Mouse (Mus musculus) embryonic facial prominence, embryonic 10.5 days (tissue): ENCODE measurements around the gene Olfr1491. TPM values are rescaled to one million over a fixed set of nuclear protein-coding genes. Genes with fewer than 3 reads are reported as not detected.

ENCODE experiments used
- DNase-seq: peaks from one replicate; pipeline ENCODE4 v3.0.0-alpha.2; 2017; ENCODE audit warnings: low spot score
- H3K27ac ChIP-seq: fragments of 300-500 bp; sonication (generic); replicated peaks from 2 replicates; pipeline ENCODE4 v1.5.1; 2016; ENCODE audit warnings: mild to moderate bottlenecking
- H3K27me3 ChIP-seq: fragments of 300-500 bp; sonication (generic); replicated peaks from 2 replicates; pipeline ENCODE4 v1.6.1; 2016; ENCODE audit warnings: low read depth, mild to moderate bottlenecking; ENCODE audit not compliant: poor library complexity, severe bottlenecking
- H3K36me3 ChIP-seq: fragments of 300-500 bp; sonication (generic); replicated peaks from 2 replicates; pipeline ENCODE4 v1.6.1; 2016; ENCODE audit warnings: mild to moderate bottlenecking, moderate library complexity
- H3K4me1 ChIP-seq: fragments of 300-500 bp; sonication (generic); 2 replicates; pipeline ENCODE4 v1.6.1; 2016
- H3K4me3 ChIP-seq: fragments of 300-500 bp; sonication (generic); 2 replicates; pipeline ENCODE4 v1.5.1; 2016; ENCODE audit warnings: mild to moderate bottlenecking, moderate library complexity
- H3K9me3 ChIP-seq: fragments of 300-500 bp; sonication (generic); 2 replicates; pipeline ENCODE4 v1.6.1; 2016; ENCODE audit warnings: mild to moderate bottlenecking
- WGBS: fragments of 180-500 bp; shearing (Covaris S2); methylation state at CpG from one replicate; pipeline ENCODE4 v1.1.7; 2016; 5-methylcytosine and 5-hydroxymethylcytosine counted together
- polyA plus RNA-seq: library from polyadenylated mRNA; unstranded; fragments of >200 nt; fragmentation: Nextera tagmentation; extraction: Ambion mirVana; gene quantifications from 2 replicates; pipeline ENCODE4 v1.2.1, GENCODE M21; 2016

Gene Olfr1491
- not detected in 2 replicates for polyA plus RNA-seq

- Histone ChIP-seq H3K27me3 (no peaks in the 10 kb centered on the region), H3K4me3 (no peak within 1 kb of the TSS), H3K27ac (no peak within 1 kb of the TSS), H3K36me3 (no peaks in the 10 kb centered on the region), H3K4me1 (no peaks in the 10 kb centered on the region), H3K9me3 (no peaks in the 10 kb centered on the region)
- no peak for DNase-seq
- 77% methylated on average over 3 of the region's 3 CpGs for WGBS
Observed at GRCm38 (mm10) chr19:13696968-13697367, at the start of gene Olfr1491. TSS of gene Olfr1491 (plus strand) at chr19:13697268.

- Histone ChIP-seq H3K9me3 (peaks cover 24% of the 10 kb centered on the region), H3K4me3 (no peak within 1 kb of the TSS), H3K27ac (no peak within 1 kb of the TSS), H3K27me3 (no peaks in the 10 kb centered on the region), H3K36me3 (no peaks in the 10 kb centered on the region), H3K4me1 (no peaks in the 10 kb centered on the region)
- no peak for DNase-seq
- 70% methylated on average over 1 of the region's 1 CpGs for WGBS
Observed at GRCm38 (mm10) chr19:13650791-13651190, 46.3 kb upstream of the Olfr1491 start, which contains the start of gene Olfr1490. TSS of gene Olfr1490 (plus strand) at chr19:13651091.

GRCm38 (mm10) chr19:13722978-13723377 lies 25.9 kb downstream of the Olfr1491 start, which contains the start of gene Olfr1493-ps1:
TSS of gene Olfr1493-ps1 (plus strand) at chr19:13723278.
- H3K36me3 ChIP-seq: no peaks in the 10 kb centered on the region
- no peak for DNase-seq
- WGBS: 63% methylated on average over 2 of the region's 2 CpGs
- no peaks in the 10 kb centered on the region for H3K4me1 ChIP-seq
- no peak within 1 kb of the TSS for H3K27ac ChIP-seq
- H3K27me3 ChIP-seq: no peaks in the 10 kb centered on the region
- peaks cover 7% of the 10 kb centered on the region; the same call in 1 of the 2 replicates for H3K9me3 ChIP-seq
- H3K4me3 ChIP-seq: no peak within 1 kb of the TSS

- peaks cover 7% of the 10 kb centered on the region; the same call in 1 of the 2 replicates for H3K9me3 ChIP-seq
- no peak within 1 kb of the TSS for H3K4me3 ChIP-seq
- DNase-seq: no peak
- no peaks in the 10 kb centered on the region for H3K27me3 ChIP-seq
- 92% methylated on average over 4 of the region's 4 CpGs for WGBS
- no peaks in the 10 kb centered on the region for H3K4me1 ChIP-seq
- H3K27ac ChIP-seq: no peak within 1 kb of the TSS
- H3K36me3 ChIP-seq: no peaks in the 10 kb centered on the region
Observed at GRCm38 (mm10) chr19:13739428-13739827, 42.4 kb downstream of the Olfr1491 start, which contains the start of gene Olfr1494. TSS of gene Olfr1494 (plus strand) at chr19:13739728.

- H3K4me1 ChIP-seq: no peaks in the 10 kb centered on the region
- WGBS: 90% methylated on average over 1 of the region's 1 CpGs
- H3K4me3 ChIP-seq: no peak overlapping the region
- H3K27ac ChIP-seq: no peak overlapping the region
- DNase-seq: no peak
- H3K27me3 ChIP-seq: no peaks in the 10 kb centered on the region
- no peaks in the 10 kb centered on the region for H3K36me3 ChIP-seq
- peaks cover 7% of the 10 kb centered on the region; the same call in 1 of the 2 replicates for H3K9me3 ChIP-seq
Observed at GRCm38 (mm10) chr19:13749366-13749765, 52.3 kb downstream of the Olfr1491 start.

Other genes with a start within 250 kb of the Olfr1491 start
- not detected in 2 replicates for gene Olfr1472, start 241.2 kb upstream of the Olfr1491 start, polyA plus RNA-seq
- not detected in 2 replicates for gene Olfr1474, start 227.7 kb upstream of the Olfr1491 start, polyA plus RNA-seq
- gene Olfr1475, start 217.1 kb upstream of the Olfr1491 start, polyA plus RNA-seq: not detected in 2 replicates
- not detected in 2 replicates for gene Olfr1477, start 196.7 kb upstream of the Olfr1491 start, polyA plus RNA-seq
- not detected in 2 replicates for gene Olfr1480, start 169.4 kb upstream of the Olfr1491 start, polyA plus RNA-seq
- gene Olfr1484, start 113.8 kb upstream of the Olfr1491 start, polyA plus RNA-seq: not detected in 2 replicates
- gene Olfr1487, start 79.9 kb upstream of the Olfr1491 start, polyA plus RNA-seq: not detected in 2 replicates
- gene Olfr1489, start 65.6 kb upstream of the Olfr1491 start, polyA plus RNA-seq: not detected in 2 replicates
- not detected in 2 replicates for gene Olfr1490, start 46.2 kb upstream of the Olfr1491 start, polyA plus RNA-seq
- gene Olfr1493-ps1, start 26.0 kb downstream of the Olfr1491 start, polyA plus RNA-seq: not detected in 2 replicates
- gene Olfr1494, start 42.5 kb downstream of the Olfr1491 start, polyA plus RNA-seq: not detected in 2 replicates
- gene Olfr1495, start 67.3 kb downstream of the Olfr1491 start, polyA plus RNA-seq: not detected in 2 replicates
- not detected in 2 replicates for gene Olfr1496, start 80.6 kb downstream of the Olfr1491 start, polyA plus RNA-seq
- gene Olfr1497, start 100.9 kb downstream of the Olfr1491 start, polyA plus RNA-seq: not detected in 2 replicates
- not detected in 2 replicates for gene Olfr1499, start 122.2 kb downstream of the Olfr1491 start, polyA plus RNA-seq
- not detected in 2 replicates for gene Olfr1500, start 133.2 kb downstream of the Olfr1491 start, polyA plus RNA-seq
- gene Olfr1501, start 153.4 kb downstream of the Olfr1491 start, polyA plus RNA-seq: not detected in 2 replicates
- not detected in 2 replicates for gene Olfr1502, start 164.5 kb downstream of the Olfr1491 start, polyA plus RNA-seq
- not detected in 2 replicates for gene Olfr1504, start 200.7 kb downstream of the Olfr1491 start, polyA plus RNA-seq
- gene Olfr1505, start 216.3 kb downstream of the Olfr1491 start, polyA plus RNA-seq: not detected in 2 replicates